Mouse (Mus musculus): ENCODE measurements around the gene Gm572. TPM values are rescaled to one million over a fixed set of nuclear protein-coding genes. Genes with fewer than 3 reads are reported as not detected.

Gene Gm572
- polyA plus RNA-seq (2015; fragmentation: Nextera tagmentation; extraction: Ambion mirVana) = not detected in 2 replicates

GRCm38 (mm10) chr4:148643291-148644156 lies at the start of gene Gm572:
TSS of gene Gm572 (plus strand) at chr4:148643317.

GRCm38 (mm10) chr4:148602357-148603120 lies 40.6 kb upstream of the Gm572 start, which contains the start of gene Masp2:
TSS of gene Masp2 (plus strand) at chr4:148602554.

GRCm38 (mm10) chr4:148626623-148627185 lies 16.4 kb upstream of the Gm572 start, which contains the start of gene Tardbp:
TSS of gene Tardbp (minus strand) at chr4:148627019.

Other genes starting within 250 kb of the Gm572 start
- 8.4 and 9.7 TPM in 2 replicates for gene Ubiad1, start 198.5 kb upstream of the Gm572 start, polyA plus RNA-seq (2015; fragmentation: Nextera tagmentation; extraction: Ambion mirVana)
- gene Mtor, start 194.7 kb upstream of the Gm572 start, polyA plus RNA-seq (2015; fragmentation: Nextera tagmentation; extraction: Ambion mirVana) = 12.2 and 13.5 TPM in 2 replicates
- gene Angptl7, start 142.9 kb upstream of the Gm572 start, polyA plus RNA-seq (2015; fragmentation: Nextera tagmentation; extraction: Ambion mirVana) = 15.2 and 20.0 TPM in 2 replicates
- 33.2 and 35.2 TPM in 2 replicates for gene Exosc10, start 84.9 kb upstream of the Gm572 start, polyA plus RNA-seq (2015; fragmentation: Nextera tagmentation; extraction: Ambion mirVana)
- gene Srm, start 51.8 kb upstream of the Gm572 start, polyA plus RNA-seq (2015; fragmentation: Nextera tagmentation; extraction: Ambion mirVana) = 129 TPM in 2 replicates
- gene Masp2, start 40.8 kb upstream of the Gm572 start, polyA plus RNA-seq (2015; fragmentation: Nextera tagmentation; extraction: Ambion mirVana) = not detected in 2 replicates
- 169 and 173 TPM in 2 replicates for gene Tardbp, start 16.3 kb upstream of the Gm572 start, polyA plus RNA-seq (2015; fragmentation: Nextera tagmentation; extraction: Ambion mirVana)
- 0.83 and 1.7 TPM in 2 replicates for gene Casz1, start 161.1 kb downstream of the Gm572 start, polyA plus RNA-seq (2015; fragmentation: Nextera tagmentation; extraction: Ambion mirVana)

All from spleen, postnatal 0 days (tissue).